Mouse (Mus musculus) megakaryocyte-erythroid progenitor cell, adult 5-6 weeks (primary cell): ENCODE results near the gene Tspan5. TPM values are rescaled to one million over a fixed set of nuclear protein-coding genes. Genes with fewer than 3 reads are reported as not detected.

Experiments
- ATAC-seq: replicated peaks from 2 replicates; pipeline ENCODE4 v1.8.0; 2016; ENCODE audit warnings: mild to moderate bottlenecking, inconsistent platforms; ENCODE audit not compliant: severe bottlenecking, poor library complexity, low FRiP score, low TSS enrichment
- total RNA-seq, 2 experiments: library from RNA; stranded (forward) in 1 of 2; stranded (reverse) in 1 of 2; fragments of 200-1000, 215-1000 nt in 1 of 2; fragments of >200 nt in 1 of 2; fragmentation: Nextera tagmentation in 1 of 2; gene quantifications; 2 replicates each; pipeline ENCODE4 v1.2.3; 2014 to 2017

The Tspan5 gene
- total RNA-seq, 2 experiments from 2014 or later = 1.8 to 7.5 TPM

- no peak for ATAC-seq
These were observed 553 bp downstream of the Tspan5 start for GRCm38 (mm10) chr3:138742566-138742930.

- peak; percentile 77 for ATAC-seq
These were observed 1.2 kb downstream of the Tspan5 start for GRCm38 (mm10) chr3:138743061-138743671.

- no peak for ATAC-seq
These were observed 2.2 kb downstream of the Tspan5 start for GRCm38 (mm10) chr3:138744030-138744774.

GRCm38 (mm10) chr3:138745091-138745490 is 3.1 kb downstream of the Tspan5 start:
- no peak for ATAC-seq

GRCm38 (mm10) chr3:138745596-138745995 is 3.6 kb downstream of the Tspan5 start:
- ATAC-seq = no peak

GRCm38 (mm10) chr3:138746556-138746955 is 4.6 kb downstream of the Tspan5 start:
- no peak for ATAC-seq

GRCm38 (mm10) chr3:138747035-138747434 is 5.0 kb downstream of the Tspan5 start:
- ATAC-seq = no peak

- ATAC-seq = no peak
These were observed 6.0 kb downstream of the Tspan5 start for GRCm38 (mm10) chr3:138747985-138748384.

- no peak for ATAC-seq
These were observed 7.7 kb downstream of the Tspan5 start for GRCm38 (mm10) chr3:138749645-138750044.

GRCm38 (mm10) chr3:138751328-138751727 is 9.3 kb downstream of the Tspan5 start:
- ATAC-seq = no peak

GRCm38 (mm10) chr3:138752056-138752455 is 10.1 kb downstream of the Tspan5 start:
- no peak for ATAC-seq

- ATAC-seq = peak; percentile 46
These were observed 10.8 kb downstream of the Tspan5 start for GRCm38 (mm10) chr3:138752769-138753168.

- ATAC-seq = peak; percentile 80
These were observed 11.3 kb downstream of the Tspan5 start for GRCm38 (mm10) chr3:138753182-138753885.

- ATAC-seq = no peak
These were observed 12.3 kb downstream of the Tspan5 start for GRCm38 (mm10) chr3:138754328-138754727.

- no peak for ATAC-seq
These were observed 15.3 kb downstream of the Tspan5 start for GRCm38 (mm10) chr3:138757283-138757682.

GRCm38 (mm10) chr3:138759968-138760684 is 18.1 kb downstream of the Tspan5 start:
- no peak for ATAC-seq

- ATAC-seq = no peak
These were observed 18.7 kb downstream of the Tspan5 start for GRCm38 (mm10) chr3:138760685-138761119.

GRCm38 (mm10) chr3:138761531-138761930 is 19.5 kb downstream of the Tspan5 start:
- no peak for ATAC-seq

- no peak for ATAC-seq
These were observed 21.9 kb downstream of the Tspan5 start for GRCm38 (mm10) chr3:138763941-138764340.

GRCm38 (mm10) chr3:138764782-138765181 is 22.8 kb downstream of the Tspan5 start:
- no peak for ATAC-seq
